ENCODE assay signal across 8 mouse cellular contexts in genomic region chr7:122189484-122189883, GRCm38 (mm10). TPM values are rescaled to one million over a fixed set of nuclear protein-coding genes. Genes with fewer than 3 reads are reported as not detected.
DNase-seq lines count a peak whose midpoint lies in the region; ATAC-seq and TF ChIP-seq lines count a peak whose summit lies in the region.

No protein-coding gene starts in this region.

- intact Hi-C loops in gastrocnemius, adult 2 months (cut with DNase I) = no loop called here
- intact Hi-C loops in gastrocnemius, postnatal 14 days (cut with DNase I; ENCODE audit: low total_unique reads) = no loop called here

- no peak overlapping the region for H3K27ac ChIP-seq in gastrocnemius, adult 2 months

- peak; percentile 37 for DNase-seq in gastrocnemius, adult 2 months
- no peak for DNase-seq in gastrocnemius, postnatal 14 days
- peak; percentile 30 for DNase-seq in ovary, postnatal 36 days (ENCODE audit: low spot score)
- no peak for DNase-seq in ovary, postnatal 10 days (ENCODE audit: low spot score)
- peak; percentile 68 for DNase-seq in adrenal gland, postnatal 10 days
- peak; percentile 17 for DNase-seq in yolk sac, embryonic 10.5 days (ENCODE audit: low spot score)

- ATAC-seq in hematopoietic stem cell, adult 5-6 weeks (replicated peaks in 1 of 2; ENCODE audit: insufficient read depth in 1 of 2, low FRiP score in 2 of 2, low TSS enrichment in 1 of 2, low read depth in 1 of 2, poor library complexity in 2 of 2, severe bottlenecking in 2 of 2) = peak; percentile 68 to 76; a peak in 2 of 4 replicates
- peak; percentile 97 for ATAC-seq in megakaryocyte progenitor cell, adult 5-6 weeks (replicated peaks; ENCODE audit: poor library complexity)

- peak; percentile 66 for TF ChIP-seq CTCF in gastrocnemius, adult 2 months (IDR thresholded peaks at IDR 0.05)

- H3K4me3 ChIP-seq in gastrocnemius, adult 2 months = no peak overlapping the region

RNA-seq across cellular contexts. Expression of gene Ern2, which starts 3.5 kb away (rescaled TPM):
- not detected for total RNA-seq in gastrocnemius, adult 2 months (2021)
- total RNA-seq in gastrocnemius, postnatal 14 days (2021) = not detected
- total RNA-seq in adrenal gland, postnatal 10 days (2021) = under 1 TPM in 1 of 2 experiments, not detected in 1; 0.09 TPM
- total RNA-seq in hematopoietic stem cell, adult 5-6 weeks (2017) = not detected in 2 replicates
- total RNA-seq in megakaryocyte progenitor cell, adult 5-6 weeks (2015) = not detected in 2 replicates
- not detected in 2 replicates for total RNA-seq in megakaryocyte progenitor cell, adult 5-6 weeks (2017)

RNA-seq across cellular contexts. Expression of gene Chp2, which starts 29.8 kb away (rescaled TPM):
- total RNA-seq in gastrocnemius, adult 2 months (2021) = 1 to 10 TPM; 3.1 to 4.2 TPM
- 1 to 10 TPM; 4.6 to 4.8 TPM for total RNA-seq in gastrocnemius, postnatal 14 days (2021)
- total RNA-seq in adrenal gland, postnatal 10 days (2021) = 1 to 10 TPM; 4.8 to 7.2 TPM
- 0.88 TPM in 1 of 2 replicates, not detected in the other for total RNA-seq in hematopoietic stem cell, adult 5-6 weeks (2017)
- total RNA-seq in megakaryocyte progenitor cell, adult 5-6 weeks (2015) = not detected in 2 replicates
- total RNA-seq in megakaryocyte progenitor cell, adult 5-6 weeks (2017) = not detected in 2 replicates

RNA-seq across cellular contexts. Expression of gene Plk1, which starts 30.2 kb away (rescaled TPM):
- total RNA-seq in gastrocnemius, adult 2 months (2021) = under 1 TPM; 0.18 to 0.28 TPM
- 1 to 10 TPM; 3.0 to 4.2 TPM for total RNA-seq in gastrocnemius, postnatal 14 days (2021)
- total RNA-seq in adrenal gland, postnatal 10 days (2021) = 10 to 100 TPM; 14.2 to 16.7 TPM
- 26.5 and 43.2 TPM in 2 replicates for total RNA-seq in hematopoietic stem cell, adult 5-6 weeks (2017)
- total RNA-seq in megakaryocyte progenitor cell, adult 5-6 weeks (2015) = 47.5 and 49.1 TPM in 2 replicates
- total RNA-seq in megakaryocyte progenitor cell, adult 5-6 weeks (2017) = 41.1 and 45.4 TPM in 2 replicates

RNA-seq across cellular contexts. Expression of gene Dctn5, which starts 56.6 kb away (rescaled TPM):
- 10 to 100 TPM; 16.4 to 21.1 TPM for total RNA-seq in gastrocnemius, adult 2 months (2021)
- total RNA-seq in gastrocnemius, postnatal 14 days (2021) = 10 to 100 TPM; 25.8 to 26.2 TPM
- 10 to 100 TPM; 53.0 to 59.0 TPM for total RNA-seq in adrenal gland, postnatal 10 days (2021)
- total RNA-seq in hematopoietic stem cell, adult 5-6 weeks (2017) = 73.5 and 98.7 TPM in 2 replicates
- total RNA-seq in megakaryocyte progenitor cell, adult 5-6 weeks (2015) = 61.3 and 62.8 TPM in 2 replicates
- 75.4 and 83.6 TPM in 2 replicates for total RNA-seq in megakaryocyte progenitor cell, adult 5-6 weeks (2017)

RNA-seq across cellular contexts. Expression of gene Palb2, which starts 56.7 kb away (rescaled TPM):
- under 1 TPM; 0.61 to 0.66 TPM for total RNA-seq in gastrocnemius, adult 2 months (2021)
- total RNA-seq in gastrocnemius, postnatal 14 days (2021) = under 1 TPM; 0.45 to 0.58 TPM
- total RNA-seq in adrenal gland, postnatal 10 days (2021) = 1 to 10 TPM; 2.7 to 4.3 TPM
- 14.0 and 27.4 TPM in 2 replicates for total RNA-seq in hematopoietic stem cell, adult 5-6 weeks (2017)
- 26.8 and 26.9 TPM in 2 replicates for total RNA-seq in megakaryocyte progenitor cell, adult 5-6 weeks (2015)
- total RNA-seq in megakaryocyte progenitor cell, adult 5-6 weeks (2017) = 21.9 and 22.2 TPM in 2 replicates

Comparison
In these comparisons a context has a peak if more than half of its experiments do, and no peak if none do; other contexts are left out.
1. DNase-seq: peak in gastrocnemius, adult 2 months (single experiment), ovary, postnatal 36 days (single experiment), adrenal gland, postnatal 10 days (single experiment) and yolk sac, embryonic 10.5 days (single experiment); none in gastrocnemius, postnatal 14 days (single experiment) and ovary, postnatal 10 days (single experiment).